Mouse (Mus musculus) Patski (cell line): Measurements from ENCODE around the gene Ano8. TPM values are rescaled to one million over a fixed set of nuclear protein-coding genes. Genes with fewer than 3 reads are reported as not detected.

ENCODE experiments used
- ATAC-seq: fragments of 100-300 bp; one replicate; pipeline ENCODE4 v1.8.0; 2021
- CTCF ChIA-PET: fragments of 350-600 bp; sonication (Branson Sonifier 250); formaldehyde crosslinking; loops from one replicate; lab custom pipeline; 2022; ENCODE audit warnings: inconsistent platforms; lab: Charles Lee
- POLR2A ChIA-PET: fragments of 350-600 bp; sonication (Branson Sonifier 250); formaldehyde crosslinking; loops from one replicate; lab custom pipeline; 2022; ENCODE audit warnings: antibody characterized with exemption, inconsistent platforms; lab: Charles Lee
- DNase-seq: peaks from one replicate; pipeline ENCODE4 v3.0.0-alpha.2; 2011; ENCODE audit warnings: low read depth, low spot score
- H3K27me3 ChIP-seq: fragments of 371-371 bp; one replicate; pipeline ENCODE4 v1.5.1; 2021
- CTCF ChIP-seq: fragments of 100-300 bp; IDR thresholded peaks from one replicate; pipeline ENCODE4 v1.5.1; 2021
- in situ Hi-C: fragments of 300-500 bp; cut with MboI; formaldehyde crosslinking; loops from 3 replicates; pipeline ENCODE4 v1.11.1; 2018; ENCODE audit warnings: low pct_unique_long_range_greater_than_20kb, mixed read lengths
- polyA plus RNA-seq: library from polyadenylated mRNA; unstranded; gene quantifications from one replicate; pipeline ENCODE4 v1.2.3, GENCODE M21; 2021

Gene Ano8
- polyA plus RNA-seq, 1 experiment from 2014 or later, result 38.2 TPM

- POLR2A ChIA-PET, result interaction anchor here (1.2 kb wide), 1 partner anchor 8 kb away, joined by 3 read pairs; the partner anchor contains the start of gene Mrpl34
- in situ Hi-C loops, result no loop called here
- CTCF ChIA-PET, result interaction anchor here (1.4 kb wide), 1 partner anchor 16 kb away, joined by 3 read pairs; the partner anchor contains the start of gene Gtpbp3
- DNase-seq, result no peak
- no peak for ATAC-seq
- TF ChIP-seq CTCF, result no peak
- no peaks in the 10 kb centered on the region for H3K27me3 ChIP-seq
Measured at GRCm38 (mm10) chr8:71472601-71473386, 13.0 kb downstream of the Ano8 start.

- H3K27me3 ChIP-seq, result no peaks in the 10 kb centered on the region
- TF ChIP-seq CTCF, result no peak
- CTCF ChIA-PET, result no interaction called here
- ATAC-seq, result no peak
- DNase-seq, result no peak
- POLR2A ChIA-PET, result no interaction called here
- in situ Hi-C loops, result no loop called here
Measured at GRCm38 (mm10) chr8:71471861-71472260, 13.9 kb downstream of the Ano8 start.

- no peaks in the 10 kb centered on the region for H3K27me3 ChIP-seq
- no peak for DNase-seq
- POLR2A ChIA-PET, result no interaction called here
- no peak for ATAC-seq
- no peak for TF ChIP-seq CTCF
- in situ Hi-C loops, result no loop called here
- CTCF ChIA-PET, result no interaction called here
Measured at GRCm38 (mm10) chr8:71470913-71471255, 14.9 kb downstream of the Ano8 start.

- in situ Hi-C loops, result no loop called here
- ChIA-PET POLR2A (interaction anchor here (0.6 kb wide), 1 partner anchor 213 kb away, joined by 3 read pairs; no protein-coding TSS in a partner anchor), CTCF (no interaction called here)
- H3K27me3 ChIP-seq, result no peaks in the 10 kb centered on the region
- DNase-seq, result no peak
- ATAC-seq, result no peak
- TF ChIP-seq CTCF, result no peak
Measured at GRCm38 (mm10) chr8:71470146-71470912, 15.4 kb downstream of the Ano8 start.

- no peak for TF ChIP-seq CTCF
- ChIA-PET POLR2A (interaction anchor here (0.6 to 1.8 kb wide), 2 partner anchors 10 to 19 kb away, joined by 5 to 6 read pairs; partner anchors contain the start of gene Gtpbp3), CTCF (interaction anchor here (0.9 kb wide), 1 partner anchor 49 kb away, joined by 4 read pairs; no protein-coding TSS in a partner anchor)
- no peak for DNase-seq
- in situ Hi-C loops, result no loop called here
- no peaks in the 10 kb centered on the region for H3K27me3 ChIP-seq
- ATAC-seq, result no peak
Measured at GRCm38 (mm10) chr8:71469411-71469810, 16.4 kb downstream of the Ano8 start.

GRCm38 (mm10) chr8:71468916-71469315 lies 16.8 kb downstream of the Ano8 start, which contains the start of gene Dda1:
Gene Dda1 (plus strand): TSS chr8:71469199.
- DNase-seq (peak; percentile 88), ATAC-seq (peak; percentile 61)
- POLR2A ChIA-PET, result interaction anchor here (1.8 kb wide), 1 partner anchor 19 kb away, joined by 6 read pairs; the partner anchor contains the start of gene Gtpbp3
- H3K27me3 ChIP-seq, result no peaks in the 10 kb centered on the region
- TF ChIP-seq CTCF, result no peak
- CTCF ChIA-PET, result interaction anchor here (0.9 kb wide), 1 partner anchor 50 kb away, joined by 4 read pairs; no protein-coding TSS in a partner anchor
- in situ Hi-C loops, result no loop called here

GRCm38 (mm10) chr8:71468001-71468400 lies 17.8 kb downstream of the Ano8 start:
- no peak for DNase-seq
- no peak for TF ChIP-seq CTCF

GRCm38 (mm10) chr8:71467201-71467600 lies 18.6 kb downstream of the Ano8 start:
- ChIA-PET POLR2A (interaction anchor here (0.7 kb wide), 1 partner anchor 9 kb away, joined by 3 read pairs; no protein-coding TSS in a partner anchor), CTCF (interaction anchor here (1.3 to 1.5 kb wide), 2 partner anchors 11 to 26 kb away, joined by 3 to 6 read pairs; no protein-coding TSS in a partner anchor)
- in situ Hi-C loops, result no loop called here
- ATAC-seq, result no peak
- DNase-seq, result no peak
- H3K27me3 ChIP-seq, result no peaks in the 10 kb centered on the region
- TF ChIP-seq CTCF, result no peak

More at GRCm38 (mm10) chr8:71468001-71468400, 17.8 kb downstream of the Ano8 start:
- in situ Hi-C loops, result no loop called here
- ChIA-PET CTCF (interaction anchor here (1.3 to 1.5 kb wide), 2 partner anchors 10 to 27 kb away, joined by 3 to 6 read pairs; no protein-coding TSS in a partner anchor), POLR2A (interaction anchor here (0.5 to 1.8 kb wide), 2 partner anchors 18 to 20 kb away, joined by 3 to 6 read pairs; partner anchors contain the start of gene Gtpbp3)
- no peaks in the 10 kb centered on the region for H3K27me3 ChIP-seq
- no peak for ATAC-seq

- ATAC-seq, result no peak
- ChIA-PET CTCF (no interaction called here), POLR2A (interaction anchor here (1.5 kb wide), 1 partner anchor 30 kb away, joined by 3 read pairs; no protein-coding TSS in a partner anchor)
- no peak for DNase-seq
- in situ Hi-C loops, result no loop called here
- no peak for TF ChIP-seq CTCF
- H3K27me3 ChIP-seq, result no peaks in the 10 kb centered on the region
Measured at GRCm38 (mm10) chr8:71466198-71466597, 19.6 kb downstream of the Ano8 start.

GRCm38 (mm10) chr8:71465733-71466132 lies 20.0 kb downstream of the Ano8 start:
- DNase-seq, result no peak
- POLR2A ChIA-PET, result interaction anchor here (1.5 kb wide), 1 partner anchor 31 kb away, joined by 3 read pairs; no protein-coding TSS in a partner anchor

More at GRCm38 (mm10) chr8:71465733-71466132, 20.0 kb downstream of the Ano8 start:
- in situ Hi-C loops, result no loop called here
- H3K27me3 ChIP-seq, result no peaks in the 10 kb centered on the region
- CTCF ChIA-PET, result interaction anchor here (0.9 to 2.4 kb wide), 2 partner anchors 12 to 24 kb away, joined by 3 to 6 read pairs; no protein-coding TSS in a partner anchor
- no peak for ATAC-seq
- no peak for TF ChIP-seq CTCF
